Mouse (Mus musculus) liver, embryonic 15.5 days (tissue): Measurements from ENCODE around the gene S100a2. TPM values are rescaled to one million over a fixed set of nuclear protein-coding genes. Genes with fewer than 3 reads are reported as not detected.

Experiments used
- ATAC-seq: fragments of 200-750 bp; cut with Nextera tagmentation; 2 replicates; pipeline ENCODE4 v1.8.0; 2017; ENCODE audit warnings: moderate number of reproducible peaks, mild to moderate bottlenecking, moderate library complexity; ENCODE audit not compliant: insufficient read depth
- H3K27ac ChIP-seq: fragments of 300-500 bp; sonication (generic); replicated peaks from 2 replicates; pipeline ENCODE4 v1.5.1; 2015; ENCODE audit warnings: mild to moderate bottlenecking, inconsistent platforms
- H3K27me3 ChIP-seq: fragments of 300-500 bp; sonication (generic); 2 replicates; pipeline ENCODE4 v1.6.1; 2015; ENCODE audit warnings: mild to moderate bottlenecking, inconsistent platforms
- H3K36me3 ChIP-seq: fragments of 300-500 bp; sonication (generic); replicated peaks from 2 replicates; pipeline ENCODE4 v1.6.1; 2015; ENCODE audit warnings: moderate library complexity, mild to moderate bottlenecking, inconsistent platforms
- H3K4me1 ChIP-seq: fragments of 300-500 bp; sonication (generic); replicated peaks from 2 replicates; pipeline ENCODE4 v1.6.1; 2015; ENCODE audit warnings: inconsistent platforms
- H3K4me2 ChIP-seq: fragments of 300-500 bp; sonication (generic); 2 replicates; pipeline ENCODE4 v1.6.1; 2015; ENCODE audit warnings: moderate library complexity, mild to moderate bottlenecking, inconsistent platforms
- H3K4me3 ChIP-seq: fragments of 300-500 bp; sonication (generic); replicated peaks from 2 replicates; pipeline ENCODE4 v1.5.1; 2015; ENCODE audit warnings: mild to moderate bottlenecking, inconsistent platforms
- H3K9ac ChIP-seq: fragments of 300-500 bp; sonication (generic); 2 replicates; pipeline ENCODE4 v1.6.1; 2015; ENCODE audit warnings: moderate library complexity, mild to moderate bottlenecking, inconsistent platforms
- H3K9me3 ChIP-seq: fragments of 300-500 bp; sonication (generic); replicated peaks from 2 replicates; pipeline ENCODE4 v1.6.1; 2016; ENCODE audit warnings: inconsistent platforms
- WGBS: fragments of 180-500 bp; shearing (Covaris S2); methylation state at CpG from one replicate; pipeline ENCODE4 v1.1.7; 2015; ENCODE audit warnings: mixed read lengths; ENCODE audit not compliant: insufficient replicate concordance; 5-methylcytosine and 5-hydroxymethylcytosine counted together
- polyA plus RNA-seq: library from polyadenylated mRNA; unstranded; fragments of >200 nt; fragmentation: Nextera tagmentation; extraction: Ambion mirVana; gene quantifications from 2 replicates; pipeline ENCODE4 v1.2.1, GENCODE M21; 2015

S100a2 gene
- not detected in 2 replicates for polyA plus RNA-seq

- H3K4me2 ChIP-seq: no peak within 1 kb of the TSS; the same call in 1 of the 2 replicates
- no peak for ATAC-seq
- no peaks in the 10 kb centered on the region for H3K27me3 ChIP-seq
These were observed at the start of gene S100a2 for GRCm38 (mm10) chr3:90589947-90590346. Gene S100a2 (plus strand): TSS chr3:90590247.

GRCm38 (mm10) chr3:90540904-90541303, 49.1 kb upstream of the S100a2 start:
- no peaks in the 10 kb centered on the region for H3K4me1 ChIP-seq
- 60% methylated on average over 4 of the region's 4 CpGs for WGBS
- no peaks in the 10 kb centered on the region for H3K9me3 ChIP-seq
- H3K4me2 ChIP-seq: no peak overlapping the region
- no peaks in the 10 kb centered on the region for H3K27me3 ChIP-seq
- 0 out of 2 replicates have a peak, but pooled peaks have one; percentile 35 for ATAC-seq
- no peak overlapping the region for H3K9ac ChIP-seq
- H3K27ac ChIP-seq: no peak overlapping the region
- no peaks in the 10 kb centered on the region for H3K36me3 ChIP-seq
- no peak overlapping the region for H3K4me3 ChIP-seq

More at GRCm38 (mm10) chr3:90589947-90590346, at the start of gene S100a2:
- H3K9ac ChIP-seq: no peak within 1 kb of the TSS
- 49% methylated on average over 8 of the region's 8 CpGs for WGBS
- peak within 1 kb of the TSS; percentile 53; the same call in 1 of the 2 replicates for H3K27ac ChIP-seq
- H3K4me3 ChIP-seq: no peak within 1 kb of the TSS
- peaks cover 3% of the 10 kb centered on the region; the same call in 1 of the 2 replicates for H3K4me1 ChIP-seq
- no peaks in the 10 kb centered on the region for H3K9me3 ChIP-seq
- H3K36me3 ChIP-seq: no peaks in the 10 kb centered on the region

DNA sequence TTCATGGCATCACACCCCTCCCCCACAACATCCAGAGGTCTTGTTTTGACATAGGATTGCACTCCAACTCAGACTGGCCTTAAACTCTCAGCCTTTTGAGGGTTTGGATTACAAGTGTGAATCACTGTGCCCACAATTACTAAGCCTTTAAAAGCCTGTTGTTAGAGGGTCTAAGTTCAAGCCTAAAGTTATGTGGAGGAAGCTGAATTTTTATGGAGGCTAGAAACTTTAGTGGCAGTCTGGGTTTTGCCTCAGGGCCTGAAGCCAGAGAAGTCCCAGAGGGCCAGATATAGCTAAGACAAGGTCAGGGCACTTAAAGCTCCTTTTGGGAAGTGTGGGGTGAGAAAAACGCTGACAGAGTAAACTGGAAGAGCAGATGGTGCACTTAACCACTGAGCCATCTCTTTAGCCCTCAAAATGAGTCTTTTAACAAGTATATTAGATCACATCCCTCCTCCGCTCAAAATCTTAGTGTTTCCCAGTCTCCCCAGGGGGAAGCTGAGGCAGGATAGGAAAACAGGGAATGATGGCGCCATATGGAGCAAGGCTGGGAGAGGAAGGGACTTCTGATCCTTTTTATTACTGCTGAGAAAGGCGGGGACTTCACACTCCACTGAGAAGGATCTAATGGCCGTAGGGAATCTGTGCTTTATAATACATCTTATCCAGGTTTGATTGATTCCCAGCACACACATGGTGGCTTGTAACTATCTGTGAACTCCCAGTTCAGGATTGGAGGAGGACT, 40.2 kb upstream of the S100a2 start:
- H3K27ac ChIP-seq: no peak overlapping the region
- no peak overlapping the region for H3K4me3 ChIP-seq
- H3K27me3 ChIP-seq: no peaks in the 10 kb centered on the region
- no peaks in the 10 kb centered on the region for H3K36me3 ChIP-seq
- no peak for ATAC-seq
- no peak overlapping the region for H3K4me2 ChIP-seq
- WGBS: 54% methylated on average over 5 of the region's 5 CpGs
- no peaks in the 10 kb centered on the region for H3K9me3 ChIP-seq
- H3K9ac ChIP-seq: no peak overlapping the region
- no peaks in the 10 kb centered on the region for H3K4me1 ChIP-seq

GRCm38 (mm10) chr3:90550421-90550790, 39.6 kb upstream of the S100a2 start:
- no peaks in the 10 kb centered on the region for H3K27me3 ChIP-seq
- no peaks in the 10 kb centered on the region for H3K36me3 ChIP-seq
- no peak overlapping the region for H3K4me3 ChIP-seq
- H3K4me2 ChIP-seq: no peak overlapping the region
- H3K9ac ChIP-seq: no peak overlapping the region
- no peak for ATAC-seq
- H3K9me3 ChIP-seq: no peaks in the 10 kb centered on the region
- 66% methylated on average over 2 of the region's 2 CpGs for WGBS
- no peak overlapping the region for H3K27ac ChIP-seq
- no peaks in the 10 kb centered on the region for H3K4me1 ChIP-seq

DNA sequence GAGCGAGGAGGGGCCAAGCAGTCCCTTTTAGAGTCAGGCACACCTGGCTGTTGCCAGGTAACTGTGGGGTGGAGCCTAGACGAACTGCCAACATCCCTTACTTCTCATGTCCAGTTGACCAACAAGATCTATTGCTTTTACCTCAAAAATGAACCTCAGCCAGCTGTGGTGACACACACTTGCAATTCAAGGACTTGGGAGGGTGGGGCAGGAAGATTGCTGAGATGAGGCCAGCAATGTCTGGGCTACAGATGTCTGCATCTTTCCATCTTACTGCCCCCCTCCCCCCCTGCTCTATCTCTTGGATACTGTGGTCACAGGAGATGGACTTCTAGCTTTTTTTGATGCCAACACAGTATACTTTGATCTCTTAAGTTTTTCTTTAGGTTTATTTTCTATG, 37.8 kb upstream of the S100a2 start:
- WGBS: 51% methylated on average over 2 of the region's 2 CpGs

GRCm38 (mm10) chr3:90555954-90556353, 34.1 kb upstream of the S100a2 start:
- no peaks in the 10 kb centered on the region for H3K36me3 ChIP-seq
- H3K4me2 ChIP-seq: no peak overlapping the region
- peaks cover 4% of the 10 kb centered on the region; the same call in 1 of the 2 replicates for H3K27me3 ChIP-seq
- H3K4me3 ChIP-seq: no peak overlapping the region
- H3K4me1 ChIP-seq: no peaks in the 10 kb centered on the region
- WGBS: 58% methylated on average over 5 of the region's 5 CpGs
- no peaks in the 10 kb centered on the region for H3K9me3 ChIP-seq
- H3K9ac ChIP-seq: no peak overlapping the region
- ATAC-seq: no peak
- no peak overlapping the region for H3K27ac ChIP-seq

More for the DNA sequence above, 37.8 kb upstream of the S100a2 start:
- Histone ChIP-seq H3K4me3 (no peak overlapping the region), H3K9ac (no peak overlapping the region), H3K4me1 (no peaks in the 10 kb centered on the region), H3K36me3 (no peaks in the 10 kb centered on the region), H3K4me2 (no peak overlapping the region), H3K27ac (no peak overlapping the region), H3K27me3 (peaks cover 4% of the 10 kb centered on the region; the same call in 1 of the 2 replicates), H3K9me3 (no peaks in the 10 kb centered on the region)
- no peak for ATAC-seq

DNA sequence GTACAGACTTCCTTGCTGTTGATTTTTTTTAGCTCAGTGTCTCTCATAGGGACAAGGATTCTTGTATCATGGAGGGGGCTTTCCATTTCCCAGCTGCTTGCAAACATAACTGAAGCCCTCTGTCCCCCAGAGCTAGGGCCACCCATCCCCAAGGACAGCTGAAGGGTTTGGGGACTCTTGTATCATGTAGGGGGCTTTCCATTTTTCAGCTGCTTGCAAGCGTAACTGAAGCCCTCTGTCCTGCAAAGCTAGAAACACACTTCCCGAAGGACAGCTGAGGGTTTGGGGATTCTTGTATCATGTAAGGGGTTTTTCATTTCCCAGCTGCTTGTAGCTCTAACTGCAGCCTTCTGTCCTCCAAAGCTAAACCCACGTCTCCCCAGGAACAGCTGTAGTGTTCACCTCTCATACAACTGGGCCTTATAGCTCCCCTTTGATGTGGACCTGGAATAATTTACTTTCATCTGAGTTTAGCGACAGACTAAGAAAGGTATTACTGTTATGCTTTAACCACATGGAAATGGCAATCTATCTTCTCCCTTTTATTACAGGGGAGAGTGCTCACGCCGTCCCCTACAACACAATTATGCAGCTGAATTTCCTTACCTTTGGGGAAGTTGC, 29.9 kb upstream of the S100a2 start, which contains the start of gene S100a3:
S100a3 (plus strand) TSS at position 571 of the 621 bp plus-strand sequence.
- Histone ChIP-seq H3K9ac (no peak within 1 kb of the TSS), H3K27ac (no peak within 1 kb of the TSS), H3K4me1 (no peaks in the 10 kb centered on the region), H3K9me3 (no peaks in the 10 kb centered on the region), H3K27me3 (peaks cover 4% of the 10 kb centered on the region; the same call in 1 of the 2 replicates), H3K36me3 (no peaks in the 10 kb centered on the region), H3K4me2 (no peak within 1 kb of the TSS), H3K4me3 (no peak within 1 kb of the TSS)
- WGBS: 61% methylated on average over 6 of the region's 6 CpGs
- no peak for ATAC-seq

DNA sequence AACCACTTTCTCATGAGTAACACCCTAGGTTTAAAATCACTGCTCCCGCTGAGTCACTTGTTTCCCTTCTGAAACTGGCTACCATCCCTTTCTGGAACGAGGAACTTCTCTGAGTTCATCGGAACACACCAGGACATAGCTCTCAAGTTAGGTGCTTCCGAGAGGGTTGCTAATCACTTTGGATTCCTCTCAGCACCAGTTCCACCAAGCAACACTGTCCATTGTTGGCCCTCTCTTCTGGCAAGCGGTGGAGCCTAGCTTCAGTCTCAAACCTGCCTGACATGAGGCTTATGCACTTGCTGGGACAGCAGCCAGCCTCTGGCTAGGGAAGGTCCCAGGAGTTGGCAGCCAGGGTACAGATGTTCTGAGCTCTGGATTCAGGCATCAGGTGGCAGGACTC, 15.4 kb upstream of the S100a2 start:
- Histone ChIP-seq H3K4me3 (no peak overlapping the region), H3K9me3 (no peaks in the 10 kb centered on the region), H3K27me3 (no peaks in the 10 kb centered on the region), H3K4me2 (no peak overlapping the region), H3K4me1 (no peaks in the 10 kb centered on the region), H3K9ac (no peak overlapping the region), H3K36me3 (no peaks in the 10 kb centered on the region), H3K27ac (no peak overlapping the region)
- 61% methylated on average over 5 of the region's 5 CpGs for WGBS
- ATAC-seq: no peak

GRCm38 (mm10) chr3:90575320-90575719, 14.7 kb upstream of the S100a2 start:
- 62% methylated on average over 3 of the region's 3 CpGs for WGBS
- ATAC-seq: no peak

DNA sequence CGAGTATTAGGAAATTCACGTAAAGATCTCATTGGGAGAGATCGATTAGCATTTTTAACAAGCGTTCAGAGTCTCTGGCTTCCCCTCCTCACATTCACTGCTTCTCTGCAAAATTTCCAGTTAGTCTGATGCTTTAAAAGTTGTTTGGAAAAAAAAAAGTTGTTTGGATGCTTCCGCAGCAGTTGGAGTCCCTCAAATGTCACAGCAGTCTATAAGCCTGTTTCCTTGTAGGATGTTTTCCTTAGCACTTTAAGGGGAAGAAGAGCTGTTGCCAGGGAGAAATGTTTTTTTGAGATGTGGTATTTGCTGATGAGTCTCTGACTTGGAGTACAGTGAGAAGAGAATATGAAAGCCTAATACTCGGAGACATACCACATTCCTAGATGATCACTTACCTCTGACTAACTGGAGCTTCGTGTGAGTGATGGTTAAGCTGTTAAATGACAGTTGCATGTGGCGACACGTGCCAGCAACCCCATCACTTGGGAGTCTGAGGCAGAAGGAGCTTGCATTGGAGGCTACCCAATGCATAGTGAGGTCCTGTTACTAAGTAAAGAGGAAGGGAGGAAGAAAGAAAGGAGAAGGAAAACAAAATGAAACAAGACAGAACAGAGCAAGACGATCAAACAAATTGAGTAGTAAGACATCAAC, 13.6 kb upstream of the S100a2 start:
- no peaks in the 10 kb centered on the region for H3K27me3 ChIP-seq
- no peak for ATAC-seq
- H3K27ac ChIP-seq: no peak overlapping the region
- H3K9ac ChIP-seq: no peak overlapping the region
- no peaks in the 10 kb centered on the region for H3K9me3 ChIP-seq
- no peak overlapping the region for H3K4me3 ChIP-seq
- H3K4me2 ChIP-seq: no peak overlapping the region
- H3K36me3 ChIP-seq: no peaks in the 10 kb centered on the region
- 64% methylated on average over 10 of the region's 10 CpGs for WGBS
- H3K4me1 ChIP-seq: no peaks in the 10 kb centered on the region

More at GRCm38 (mm10) chr3:90575320-90575719, 14.7 kb upstream of the S100a2 start:
- Histone ChIP-seq H3K4me2 (no peak overlapping the region), H3K4me3 (no peak overlapping the region), H3K27me3 (no peaks in the 10 kb centered on the region), H3K27ac (no peak overlapping the region), H3K9me3 (no peaks in the 10 kb centered on the region), H3K9ac (no peak overlapping the region), H3K36me3 (no peaks in the 10 kb centered on the region), H3K4me1 (no peaks in the 10 kb centered on the region)

- no peak for ATAC-seq
- Histone ChIP-seq H3K4me3 (no peak overlapping the region), H3K9ac (no peak overlapping the region), H3K27ac (no peak overlapping the region), H3K9me3 (no peaks in the 10 kb centered on the region), H3K36me3 (no peaks in the 10 kb centered on the region), H3K27me3 (no peaks in the 10 kb centered on the region), H3K4me2 (no peak overlapping the region), H3K4me1 (no peaks in the 10 kb centered on the region)
- 66% methylated on average over 7 of the region's 7 CpGs for WGBS
These were observed 10.6 kb upstream of the S100a2 start for GRCm38 (mm10) chr3:90579433-90579832.
